Mouse (Mus musculus): Measurements from ENCODE around the gene Pofut1.

GRCm38 (mm10) chr2:153224946-153225594, 16.3 kb upstream of the Pofut1 start, which contains the start of gene Tspyl3:
- TF ChIP-seq POLR2A (IDR thresholded peaks at IDR 0.05; ENCODE audit: extremely low read depth, insufficient read depth, low read length) (no peak), CTCF (IDR thresholded peaks at IDR 0.05; ENCODE audit: low read depth, low read length) (no peak)

All from liver, adult 2 months (tissue).